Mouse (Mus musculus) splenic B cell, adult 2 months (primary cell): ENCODE data around the gene Plpp7.

Source experiments
- DNase-seq: peaks from one replicate; pipeline ENCODE4 v3.0.0-alpha.2; 2011; ENCODE audit warnings: low read depth, low spot score
- H3K27me3 ChIP-seq: 2 replicates; pipeline ENCODE4 v1.6.1; 2012; ENCODE audit warnings: mild to moderate bottlenecking, low read length, moderate library complexity, mixed read lengths; ENCODE audit not compliant: control insufficient read depth, poor library complexity, insufficient read depth, severe bottlenecking
- H3K36me3 ChIP-seq: 2 replicates; pipeline ENCODE4 v1.6.1; 2012; ENCODE audit warnings: mild to moderate bottlenecking, low read length, moderate library complexity, mixed read lengths; ENCODE audit not compliant: control insufficient read depth, poor library complexity, insufficient read depth, severe bottlenecking

The Plpp7 gene

GRCm38 (mm10) chr2:32152367-32153034, 57.2 kb downstream of the Plpp7 start:
- H3K27me3 ChIP-seq = no peaks in the 10 kb centered on the region
- DNase-seq = no peak
- no peaks in the 10 kb centered on the region for H3K36me3 ChIP-seq

- no peak for DNase-seq
- Histone ChIP-seq H3K36me3 (no peaks in the 10 kb centered on the region), H3K27me3 (no peaks in the 10 kb centered on the region)
Measured at GRCm38 (mm10) chr2:32153041-32153790, 57.9 kb downstream of the Plpp7 start.

- DNase-seq = no peak
- Histone ChIP-seq H3K36me3 (no peaks in the 10 kb centered on the region), H3K27me3 (no peaks in the 10 kb centered on the region)
Measured at GRCm38 (mm10) chr2:32153791-32154119, 58.4 kb downstream of the Plpp7 start.

DNA sequence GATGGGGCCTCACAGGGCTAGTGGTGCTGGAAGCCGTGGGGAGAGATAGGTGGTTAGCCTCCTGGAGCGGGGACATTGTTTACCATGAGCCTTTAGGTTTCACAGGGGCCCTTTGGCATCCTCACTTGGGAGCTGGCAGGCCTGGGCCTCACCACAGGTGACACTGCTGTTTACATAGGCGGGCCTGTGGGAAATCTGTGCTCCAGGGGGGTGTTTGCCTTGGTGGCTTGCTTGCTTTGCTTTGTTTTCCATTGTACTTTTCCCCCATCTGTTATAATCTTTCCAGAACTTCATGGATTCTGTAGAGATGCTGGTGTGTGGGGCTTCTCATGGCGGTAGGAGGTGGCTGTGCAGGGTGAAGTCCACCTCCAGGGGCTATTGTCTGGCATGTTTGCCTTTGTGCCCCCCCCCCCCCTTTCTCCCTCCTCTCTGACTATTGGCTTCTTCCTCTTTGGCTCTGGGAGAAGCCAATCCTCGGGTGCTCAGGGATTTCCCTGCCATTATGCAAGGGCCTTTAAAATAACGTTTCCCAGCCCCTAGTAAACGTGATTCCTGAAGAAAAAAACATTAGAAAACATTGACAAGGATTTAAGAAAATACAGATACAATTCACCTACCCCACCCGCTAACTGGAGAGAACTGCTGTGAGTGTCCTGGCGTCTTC, 59.1 kb downstream of the Plpp7 start:
- no peaks in the 10 kb centered on the region for H3K36me3 ChIP-seq
- DNase-seq = no peak
- no peaks in the 10 kb centered on the region for H3K27me3 ChIP-seq

DNA sequence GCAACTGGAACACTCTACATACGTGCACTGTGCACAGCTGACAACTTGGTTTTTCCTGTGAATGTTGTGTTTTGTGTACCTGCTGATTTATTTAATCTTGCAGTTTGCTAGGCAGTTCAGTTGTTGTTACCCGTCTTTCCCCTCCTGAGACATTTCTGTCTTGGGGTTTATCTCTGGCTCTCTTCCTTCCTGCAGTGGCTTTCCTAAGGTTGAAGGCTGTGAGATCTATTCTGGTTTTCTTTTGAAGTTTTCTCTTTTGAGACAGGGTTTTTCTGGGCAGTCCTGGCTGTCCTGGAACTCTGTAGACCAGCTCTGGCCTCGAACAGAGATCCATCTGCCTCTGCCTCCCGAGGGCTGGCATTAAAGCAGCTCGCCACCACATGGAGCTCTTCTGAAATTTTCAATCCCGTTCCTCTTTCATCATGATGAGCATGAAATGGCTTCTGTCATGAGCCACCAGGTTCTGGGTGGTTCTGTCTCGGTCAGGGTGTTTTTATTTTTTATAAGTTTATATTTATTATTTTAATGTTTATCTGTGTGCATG, 59.7 kb downstream of the Plpp7 start:
- Histone ChIP-seq H3K36me3 (no peaks in the 10 kb centered on the region), H3K27me3 (no peaks in the 10 kb centered on the region)
- no peak for DNase-seq

DNA sequence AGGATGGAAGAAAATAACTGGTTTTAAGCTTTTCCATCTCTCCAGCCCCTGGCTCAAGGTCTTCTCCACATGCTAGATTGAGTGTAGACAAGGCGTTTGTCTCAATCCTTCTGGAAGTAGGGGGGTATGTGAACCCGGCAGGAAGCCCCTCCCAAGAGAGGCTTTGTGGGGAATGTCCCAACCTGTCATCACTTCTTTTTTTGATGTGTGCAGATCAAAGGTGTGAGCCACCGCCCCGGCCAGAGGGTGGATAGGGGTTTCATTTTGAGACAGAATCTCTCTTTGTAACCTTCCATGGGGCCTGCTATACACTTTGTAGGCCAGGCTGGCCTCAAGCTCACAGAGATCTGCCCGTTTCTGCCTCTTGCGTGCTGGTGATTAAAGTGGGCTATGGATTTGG, 60.3 kb downstream of the Plpp7 start:
- Histone ChIP-seq H3K36me3 (no peaks in the 10 kb centered on the region), H3K27me3 (no peaks in the 10 kb centered on the region)
- no peak for DNase-seq

DNA sequence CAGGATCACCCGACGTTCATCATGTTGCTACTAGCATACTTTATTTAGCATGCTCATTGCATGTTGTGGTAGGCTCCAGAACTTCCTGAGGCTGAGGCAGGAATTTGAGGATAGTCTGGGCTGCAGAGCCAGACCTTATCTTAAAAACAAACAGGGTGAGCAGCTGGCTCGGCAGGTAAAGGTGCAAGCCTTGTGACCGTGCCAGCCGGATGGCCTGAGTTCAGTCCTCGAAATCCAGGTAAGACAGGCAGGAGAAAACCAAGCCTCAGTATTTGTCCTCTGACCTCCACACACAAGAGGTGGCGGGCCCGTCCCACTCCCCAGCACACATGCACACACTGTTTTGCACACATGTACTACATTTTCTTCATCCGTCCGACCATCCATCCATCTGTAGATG, 61.3 kb downstream of the Plpp7 start:
- Histone ChIP-seq H3K27me3 (no peaks in the 10 kb centered on the region), H3K36me3 (no peaks in the 10 kb centered on the region)
- DNase-seq = no peak

DNA sequence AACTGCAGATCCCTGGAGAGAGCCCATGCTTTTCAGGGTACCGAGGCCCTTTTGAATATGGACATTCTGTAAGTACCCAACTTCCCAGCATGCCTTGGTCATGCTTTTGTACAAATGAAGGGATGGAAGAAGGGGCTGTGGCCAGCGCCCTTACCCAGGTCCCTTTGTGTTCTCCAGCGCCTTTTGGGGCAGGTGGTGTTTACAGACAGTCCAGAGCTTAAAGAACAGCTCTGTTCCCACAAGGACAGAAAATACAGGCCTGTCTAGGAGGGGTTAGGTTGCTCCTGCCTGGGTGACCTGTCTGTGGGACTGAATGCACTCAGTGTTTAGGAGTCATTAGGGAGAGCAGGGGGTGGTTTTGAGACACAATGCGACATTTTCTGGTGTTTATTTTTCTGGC, 62.0 kb downstream of the Plpp7 start:
- no peak for DNase-seq
- H3K27me3 ChIP-seq = no peaks in the 10 kb centered on the region
- no peaks in the 10 kb centered on the region for H3K36me3 ChIP-seq

DNA sequence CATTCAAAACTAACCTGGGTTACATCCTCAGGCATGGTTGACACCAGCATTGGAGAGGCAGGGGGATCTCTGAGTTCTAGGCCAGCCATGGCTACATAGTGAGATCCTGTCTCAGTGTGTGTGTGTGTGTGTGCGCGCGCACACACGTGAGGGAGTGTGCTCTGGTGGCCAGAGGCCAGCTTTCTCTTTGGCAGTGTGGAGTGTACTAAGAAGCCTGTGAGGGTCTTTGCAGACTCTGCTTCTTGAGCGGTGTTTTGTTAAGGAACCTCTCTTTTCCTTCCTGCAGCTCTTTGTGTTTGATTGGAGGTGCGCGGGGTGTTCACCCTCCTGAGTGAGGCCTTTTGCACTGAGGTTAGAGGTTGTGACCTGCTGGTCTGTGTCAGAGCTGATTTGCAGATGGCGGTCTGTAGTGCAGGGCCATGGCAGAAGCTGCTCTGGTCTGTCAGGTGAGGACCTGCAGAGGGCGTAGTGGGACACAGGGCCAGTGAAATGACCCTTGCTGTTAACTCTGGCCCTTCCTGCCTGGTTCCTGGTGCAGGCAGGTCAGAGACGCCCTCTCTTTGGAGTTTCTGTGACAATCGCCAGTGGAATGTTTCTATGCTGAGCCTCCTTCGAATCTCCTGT, 63.4 kb downstream of the Plpp7 start:
- no peaks in the 10 kb centered on the region for H3K36me3 ChIP-seq
- DNase-seq = no peak
- H3K27me3 ChIP-seq = no peaks in the 10 kb centered on the region
